Mouse (Mus musculus) kidney, adult 2 months (tissue): ENCODE data around the gene Epas1. TPM values are rescaled to one million over a fixed set of nuclear protein-coding genes. Genes with fewer than 3 reads are reported as not detected.

Source experiments
- DNase-seq: peaks from one replicate; pipeline ENCODE4 v3.0.0; 2021
- H3K27ac ChIP-seq: fragments of 200-500 bp; 2 replicates; pipeline ENCODE4 v1.5.1; 2012; ENCODE audit warnings: low read depth, low read length, control low read depth, inconsistent platforms; ENCODE audit not compliant: insufficient read depth
- H3K27me3 ChIP-seq: fragments of 200-500 bp; replicated peaks from 2 replicates; pipeline ENCODE4 v1.6.1; 2012; ENCODE audit warnings: mild to moderate bottlenecking, moderate library complexity, low read length, inconsistent platforms; ENCODE audit not compliant: control insufficient read depth, insufficient read depth
- H3K36me3 ChIP-seq: fragments of 200-500 bp; 2 replicates; pipeline ENCODE4 v1.6.1; 2012; ENCODE audit warnings: mild to moderate bottlenecking, moderate library complexity, low read length, inconsistent platforms; ENCODE audit not compliant: control insufficient read depth, insufficient read depth
- H3K4me1 ChIP-seq: fragments of 200-500 bp; 2 replicates; pipeline ENCODE4 v1.6.1; 2011; ENCODE audit warnings: low read length; ENCODE audit not compliant: control insufficient read depth, insufficient read depth
- H3K4me3 ChIP-seq: fragments of 200-500 bp; 2 replicates; pipeline ENCODE4 v1.5.1; 2011; ENCODE audit warnings: mild to moderate bottlenecking, low read depth, low read length, control low read depth; ENCODE audit not compliant: insufficient read depth
- CTCF ChIP-seq: fragments of 200-500 bp; conservative IDR thresholded peaks from 2 replicates; pipeline ENCODE4 v1.5.1; 2011; ENCODE audit warnings: low read depth, mild to moderate bottlenecking, control low read depth, low read length, moderate library complexity, mixed read lengths; ENCODE audit not compliant: insufficient read depth, insufficient read length
- POLR2A ChIP-seq: fragments of 200-500 bp; IDR thresholded peaks from one replicate; pipeline ENCODE4 v1.6.1; 2011; ENCODE audit warnings: low read depth, low read length, control low read depth
- WGBS: fragments of 180-500 bp; shearing (Covaris S2); methylation state at CpG from one replicate; pipeline ENCODE4 v1.1.7; 2018; 5-methylcytosine and 5-hydroxymethylcytosine counted together
- polyA plus RNA-seq: library from polyadenylated mRNA; depleted of rRNA; stranded (reverse); fragments of >200 nt; gene quantifications from 2 replicates; pipeline ENCODE4 v1.2.3, GENCODE M21; 2012

Gene Epas1
- polyA plus RNA-seq, 1 experiment: 108 TPM

- Histone ChIP-seq H3K4me3 (no peak overlapping the region), H3K27me3 (no peaks in the 10 kb centered on the region), H3K36me3 (no peaks in the 10 kb centered on the region), H3K4me1 (peaks cover 4% of the 10 kb centered on the region; the same call in 1 of the 2 replicates), H3K27ac (no peak overlapping the region)
- 5% methylated on average over 8 of the region's 8 CpGs for WGBS
- no peak for TF ChIP-seq POLR2A
- TF ChIP-seq CTCF: no peak
- peak; percentile 60 for DNase-seq
These were observed 39.9 kb upstream of the Epas1 start for GRCm38 (mm10) chr17:86713591-86713990.

GRCm38 (mm10) chr17:86724786-86725415 is 28.6 kb upstream of the Epas1 start:
- no peak for DNase-seq
- Histone ChIP-seq H3K27me3 (no peaks in the 10 kb centered on the region), H3K4me3 (no peak overlapping the region), H3K4me1 (no peaks in the 10 kb centered on the region), H3K27ac (no peak overlapping the region), H3K36me3 (no peaks in the 10 kb centered on the region)
- TF ChIP-seq POLR2A: no peak
- TF ChIP-seq CTCF: no peak
- 67% methylated on average over 8 of the region's 8 CpGs for WGBS

DNA sequence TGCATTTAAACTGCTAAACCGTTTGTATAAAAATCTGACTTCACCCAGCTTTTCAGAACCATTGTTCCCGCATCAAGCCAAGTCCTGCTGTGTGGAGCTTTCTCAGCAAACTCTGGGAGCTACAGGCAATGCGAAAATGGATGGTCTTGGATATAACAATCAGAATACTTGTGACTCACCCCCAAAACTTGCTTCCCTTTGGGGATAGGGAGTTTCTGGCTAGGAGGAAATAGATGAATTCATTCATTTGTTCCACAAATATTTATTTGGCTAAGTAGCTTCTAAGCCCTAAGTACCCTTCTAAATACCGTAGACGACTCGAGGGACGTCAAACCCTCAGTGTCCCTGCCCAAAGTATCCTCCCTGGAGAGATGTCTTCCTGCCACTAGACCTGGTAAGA is 27.0 kb upstream of the Epas1 start:
- H3K36me3 ChIP-seq: no peaks in the 10 kb centered on the region
- DNase-seq: no peak
- WGBS: 85% methylated on average over 7 of the region's 7 CpGs
- no peaks in the 10 kb centered on the region for H3K4me1 ChIP-seq
- no peaks in the 10 kb centered on the region for H3K27me3 ChIP-seq
- TF ChIP-seq CTCF (no peak), POLR2A (no peak)
- no peak overlapping the region for H3K4me3 ChIP-seq
- no peak overlapping the region for H3K27ac ChIP-seq

GRCm38 (mm10) chr17:86727031-86727430 is 26.5 kb upstream of the Epas1 start:
- H3K27me3 ChIP-seq: no peaks in the 10 kb centered on the region
- no peaks in the 10 kb centered on the region for H3K36me3 ChIP-seq
- TF ChIP-seq CTCF: no peak
- no peak for TF ChIP-seq POLR2A
- no peaks in the 10 kb centered on the region for H3K4me1 ChIP-seq
- DNase-seq: no peak
- no peak overlapping the region for H3K4me3 ChIP-seq
- no peak overlapping the region for H3K27ac ChIP-seq
- WGBS: 89% methylated on average over 7 of the region's 7 CpGs

DNA sequence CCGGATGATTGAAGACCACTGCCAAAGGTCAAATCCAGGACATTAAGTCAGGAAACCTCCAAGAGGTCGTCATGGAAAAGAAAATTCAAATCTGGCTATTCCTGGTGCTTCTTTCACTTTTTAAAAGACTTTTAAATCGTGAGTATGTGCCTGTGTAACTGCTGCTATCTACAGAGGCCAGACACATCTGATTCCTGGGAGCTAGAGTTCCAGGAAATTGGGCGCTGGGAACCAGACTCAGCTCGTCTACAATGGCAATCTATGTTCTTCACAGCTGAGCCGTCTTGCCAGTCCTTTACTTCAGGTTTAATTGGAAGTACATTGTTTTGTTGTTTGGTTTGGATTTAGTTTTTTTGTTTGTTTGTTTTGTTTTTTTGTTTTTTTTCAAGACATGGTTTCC is 22.2 kb upstream of the Epas1 start:
- DNase-seq: no peak
- no peak overlapping the region for H3K27ac ChIP-seq

GRCm38 (mm10) chr17:86732024-86732423 is 21.5 kb upstream of the Epas1 start:
- no peaks in the 10 kb centered on the region; the same call in 1 of the 2 replicates for H3K4me1 ChIP-seq
- no peak for TF ChIP-seq CTCF
- TF ChIP-seq POLR2A: no peak
- H3K4me3 ChIP-seq: no peak overlapping the region
- no peaks in the 10 kb centered on the region for H3K36me3 ChIP-seq
- H3K27me3 ChIP-seq: no peaks in the 10 kb centered on the region
- DNase-seq: peak; percentile 90
- WGBS: 8% methylated on average over 11 of the region's 11 CpGs
- H3K27ac ChIP-seq: peak overlapping the region; percentile 36; the same call in 1 of the 2 replicates

More for the DNA sequence above, 22.2 kb upstream of the Epas1 start:
- WGBS: 73% methylated on average over 6 of the region's 6 CpGs
- Histone ChIP-seq H3K36me3 (no peaks in the 10 kb centered on the region), H3K4me1 (no peaks in the 10 kb centered on the region; the same call in 1 of the 2 replicates), H3K27me3 (no peaks in the 10 kb centered on the region), H3K4me3 (no peak overlapping the region)
- TF ChIP-seq CTCF (no peak), POLR2A (no peak)

DNA sequence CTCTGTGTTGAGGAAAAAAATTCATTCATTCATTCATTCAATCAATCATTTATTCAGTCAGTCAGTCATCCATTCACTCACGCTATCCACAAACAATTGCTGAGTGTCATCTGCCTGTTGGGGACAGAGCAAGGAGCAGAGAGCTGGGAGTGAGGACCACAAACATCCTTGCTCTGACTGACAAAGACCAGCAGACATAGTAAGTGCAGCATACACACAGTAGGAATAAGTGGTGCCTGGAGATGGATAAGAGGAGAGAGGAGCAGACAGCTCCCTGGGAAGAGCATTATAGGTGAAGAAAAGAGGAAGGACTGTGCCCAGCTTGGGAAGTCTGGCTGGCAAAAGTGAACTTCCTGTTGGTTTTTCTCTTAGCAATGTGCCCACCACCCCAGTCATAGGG is 21.0 kb upstream of the Epas1 start:
- H3K27ac ChIP-seq: peak overlapping the region; percentile 3; the same call in 1 of the 2 replicates
- no peak for TF ChIP-seq CTCF
- TF ChIP-seq POLR2A: no peak
- no peak overlapping the region for H3K4me3 ChIP-seq
- DNase-seq: no peak
- WGBS: 80% methylated on average over 1 of the region's 1 CpGs
- no peaks in the 10 kb centered on the region for H3K36me3 ChIP-seq
- H3K4me1 ChIP-seq: no peaks in the 10 kb centered on the region; the same call in 1 of the 2 replicates
- H3K27me3 ChIP-seq: no peaks in the 10 kb centered on the region
